Mouse (Mus musculus) neutrophil, adult 59 days (primary cell): ENCODE data around the gene Cand2. TPM values are rescaled to one million over a fixed set of nuclear protein-coding genes. Genes with fewer than 3 reads are reported as not detected.

Source experiments
- total RNA-seq, 2 experiments: library from RNA; stranded (reverse); gene quantifications; 1 replicate in 1 of 2; 2 replicates in 1 of 2; pipeline ENCODE4 v1.2.4; 2023

Gene Cand2
- under 1 TPM; 0.38 to 0.40 TPM for total RNA-seq

DNA sequence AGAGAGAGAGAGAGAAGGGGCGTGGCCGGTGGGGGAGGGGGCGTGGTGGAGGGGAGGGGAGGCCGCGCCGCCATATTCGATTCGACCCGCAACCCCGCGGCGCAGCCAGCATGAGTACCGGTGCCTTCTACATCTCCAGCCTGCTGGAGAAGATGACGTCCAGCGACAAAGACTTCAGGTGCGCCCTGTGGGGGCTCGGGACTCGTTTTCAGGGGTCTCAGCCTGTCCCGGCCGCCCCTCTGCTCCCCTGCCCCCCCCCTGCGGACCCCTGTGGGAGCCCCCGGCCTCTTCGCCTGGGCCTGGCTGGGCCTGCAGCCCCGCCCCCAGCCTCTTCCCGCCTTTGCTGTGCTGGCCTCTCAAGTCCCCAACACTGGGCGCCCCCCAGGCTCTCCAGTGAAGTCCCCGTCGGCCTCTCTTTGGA lies at the start of gene Cand2:
Cand2 (plus strand) TSS at position 38 of the 421 bp plus-strand sequence.

GRCm38 (mm10) chr6:115761995-115762756 lies 12.2 kb upstream of the Cand2 start, which contains the start of gene Tmem40:
Tmem40 (minus strand) TSS chr6:115762410.

GRCm38 (mm10) chr6:115808488-115809231 lies 34.3 kb downstream of the Cand2 start, which contains the start of gene Rpl32:
Rpl32 (minus strand) TSS chr6:115808747.

DNA sequence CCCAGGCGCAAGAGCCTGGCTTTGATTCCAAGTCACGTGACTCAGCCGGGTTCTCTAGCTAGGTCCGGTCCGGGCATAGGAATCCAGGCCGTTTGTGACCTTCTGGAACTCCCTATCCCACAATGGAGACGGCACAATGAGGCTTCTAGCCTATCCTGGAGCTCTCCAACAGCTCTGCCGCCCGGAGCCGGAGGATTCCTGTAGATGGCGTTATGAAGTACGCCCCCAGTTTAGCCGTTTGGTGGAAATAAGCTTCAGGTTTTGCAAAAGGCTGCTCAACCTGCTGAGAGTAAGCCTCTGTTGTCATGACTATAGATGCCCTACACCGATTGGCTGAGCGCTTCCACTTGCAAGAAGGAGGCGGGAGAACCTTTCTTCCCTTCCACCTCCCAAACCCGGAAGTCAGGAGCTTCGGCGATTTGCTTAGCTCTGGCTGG lies 63.8 kb downstream of the Cand2 start, which contains the start of gene Efcab12:
Efcab12 (minus strand) TSS at position 252 of the 437 bp plus-strand sequence.

GRCm38 (mm10) chr6:115853091-115853813 lies 78.9 kb downstream of the Cand2 start, which contains the start of the genes Mbd4 and Ift122:
Mbd4 (minus strand) TSS chr6:115853371.
Ift122 (plus strand) TSS chr6:115853470.

Other genes with a start within 250 kb of the Cand2 start
- 1 to 10 TPM; 2.9 to 4.0 TPM for gene Tsen2, start 229.9 kb upstream of the Cand2 start, total RNA-seq
- gene Mkrn2os, start 182.0 kb upstream of the Cand2 start, total RNA-seq = not detected
- gene Mkrn2, start 172.6 kb upstream of the Cand2 start, total RNA-seq = 10 to 100 TPM; 13.5 to 19.0 TPM
- gene Raf1, start 97.9 kb upstream of the Cand2 start, total RNA-seq = 100 to 1,000 TPM; 246 to 249 TPM
- gene Tmem40, start 12.1 kb upstream of the Cand2 start, total RNA-seq = 10 to 100 TPM; 52.4 to 60.3 TPM
- gene Rpl32, start 34.2 kb downstream of the Cand2 start, total RNA-seq = 100 to 1,000 TPM; 874 to 985 TPM
- gene Efcab12, start 63.9 kb downstream of the Cand2 start, total RNA-seq = not detected
- 1 to 10 TPM; 8.9 to 9.1 TPM for gene Mbd4, start 78.8 kb downstream of the Cand2 start, total RNA-seq
- gene Ift122, start 78.9 kb downstream of the Cand2 start, total RNA-seq = 1 to 10 TPM; 1.7 to 4.0 TPM
- gene Rho, start 157.2 kb downstream of the Cand2 start, total RNA-seq = not detected
- gene H1foo, start 170.4 kb downstream of the Cand2 start, total RNA-seq = not detected
- 100 to 1,000 TPM in 1 of 2 experiments, 10 to 100 TPM in 1; 83.1 to 142 TPM for gene Plxnd1, start 220.5 kb downstream of the Cand2 start, total RNA-seq